Mouse (Mus musculus): Measurements from ENCODE around the gene Map2k7. TPM values are rescaled to one million over a fixed set of nuclear protein-coding genes. Genes with fewer than 3 reads are reported as not detected.

Gene Map2k7
- polyA plus RNA-seq, 1 experiment: 39.9 TPM

GRCm38 (mm10) chr8:4259125-4259804 lies 20.7 kb downstream of the Map2k7 start, which contains the start of gene Ctxn1:
Ctxn1 (minus strand) TSS chr8:4259274.
- peak; percentile 85 for DNase-seq (ENCODE audit: low spot score)

GRCm38 (mm10) chr8:4259805-4260170 lies 21.2 kb downstream of the Map2k7 start:
- no peak for DNase-seq (ENCODE audit: low spot score)

- no peak for DNase-seq (ENCODE audit: low spot score)
These were observed 24.7 kb downstream of the Map2k7 start for GRCm38 (mm10) chr8:4263105-4263791.

- no peak for DNase-seq (ENCODE audit: low spot score)
These were observed 26.8 kb downstream of the Map2k7 start for GRCm38 (mm10) chr8:4265160-4265914.

- no peak for DNase-seq (ENCODE audit: low spot score)
These were observed 29.1 kb downstream of the Map2k7 start for GRCm38 (mm10) chr8:4267627-4268026.

GRCm38 (mm10) chr8:4269609-4270008 lies 31.1 kb downstream of the Map2k7 start:
- no peak for DNase-seq (ENCODE audit: low spot score)

GRCm38 (mm10) chr8:4275275-4276110 lies 37.0 kb downstream of the Map2k7 start, which contains the start of gene Timm44:
Timm44 (minus strand) TSS chr8:4275913.
- peak; percentile 86 for DNase-seq (ENCODE audit: low spot score)

GRCm38 (mm10) chr8:4276111-4276465 lies 37.5 kb downstream of the Map2k7 start:
- no peak for DNase-seq (ENCODE audit: low spot score)

GRCm38 (mm10) chr8:4292738-4293137 lies 54.2 kb downstream of the Map2k7 start:
- DNase-seq (ENCODE audit: low spot score): no peak

Other genes with a start within 250 kb of the Map2k7 start
- gene Cd209f, start 132.9 kb upstream of the Map2k7 start, polyA plus RNA-seq (2012; rRNA removed): 15.1 and 28.6 TPM in 2 replicates
- 6.7 and 13.7 TPM in 2 replicates for gene Cd209g, start 104.6 kb upstream of the Map2k7 start, polyA plus RNA-seq (2012; rRNA removed)
- gene Evi5l, start 72.2 kb upstream of the Map2k7 start, polyA plus RNA-seq (2012; rRNA removed): 13.7 and 19.1 TPM in 2 replicates
- 0.72 and 1.1 TPM in 2 replicates for gene Prr36, start 21.3 kb upstream of the Map2k7 start, polyA plus RNA-seq (2012; rRNA removed)
- 15.4 and 15.9 TPM in 2 replicates for gene Lrrc8e, start 11.9 kb upstream of the Map2k7 start, polyA plus RNA-seq (2012; rRNA removed)
- gene Gm49320, start 125 bp downstream of the Map2k7 start, polyA plus RNA-seq (2012; rRNA removed): 4.3 and 5.9 TPM in 2 replicates
- 31.6 and 33.6 TPM in 2 replicates for gene Tgfbr3l, start 9.5 kb downstream of the Map2k7 start, polyA plus RNA-seq (2012; rRNA removed)
- 50.9 and 56.7 TPM in 2 replicates for gene Snapc2, start 14.3 kb downstream of the Map2k7 start, polyA plus RNA-seq (2012; rRNA removed)
- 98.2 and 133 TPM in 2 replicates for gene Ctxn1, start 20.5 kb downstream of the Map2k7 start, polyA plus RNA-seq (2012; rRNA removed)
- gene Timm44, start 37.2 kb downstream of the Map2k7 start, polyA plus RNA-seq (2012; rRNA removed): 66.5 and 76.2 TPM in 2 replicates
- 6.6 and 8.2 TPM in 2 replicates for gene Ccl25, start 86.5 kb downstream of the Map2k7 start, polyA plus RNA-seq (2012; rRNA removed)
- 61.6 and 65.9 TPM in 2 replicates for gene Elavl1, start 86.7 kb downstream of the Map2k7 start, polyA plus RNA-seq (2012; rRNA removed)

All from urinary bladder, adult 2 months (tissue).